Mouse (Mus musculus): Measurements from ENCODE around the gene Smim11. TPM values are rescaled to one million over a fixed set of nuclear protein-coding genes. Genes with fewer than 3 reads are reported as not detected.

Gene Smim11
- total RNA-seq, 4 experiments from 2014 or later: 58.7 to 64.9 (median 60.5) TPM

- DNase-seq (ENCODE audit: low spot score in 2 of 2): peak; percentile 22 to 28
Measured at GRCm38 (mm10) chr16:92319353-92320109, 18.4 kb downstream of the Smim11 start.

DNA sequence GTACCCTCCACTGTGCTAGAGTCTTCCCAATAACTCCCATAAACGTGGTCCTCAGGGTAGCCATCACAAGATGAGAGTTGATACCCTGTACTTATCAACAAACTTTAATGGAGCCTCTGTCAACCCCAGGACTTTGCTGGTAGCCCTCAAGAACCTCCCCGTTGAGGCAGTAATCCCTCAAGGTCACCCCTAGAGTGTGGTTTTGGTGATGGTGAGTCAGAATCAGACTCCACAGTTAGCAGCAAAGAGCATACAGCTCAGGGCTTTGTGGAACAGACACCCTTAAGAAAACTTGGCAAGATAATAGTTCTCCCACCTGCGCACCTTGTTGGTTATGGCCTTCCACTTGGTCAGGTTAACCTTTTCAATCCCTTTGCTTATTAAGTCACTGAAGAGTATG lies 19.3 kb downstream of the Smim11 start:
- DNase-seq (ENCODE audit: low spot score in 2 of 2): no peak

DNA sequence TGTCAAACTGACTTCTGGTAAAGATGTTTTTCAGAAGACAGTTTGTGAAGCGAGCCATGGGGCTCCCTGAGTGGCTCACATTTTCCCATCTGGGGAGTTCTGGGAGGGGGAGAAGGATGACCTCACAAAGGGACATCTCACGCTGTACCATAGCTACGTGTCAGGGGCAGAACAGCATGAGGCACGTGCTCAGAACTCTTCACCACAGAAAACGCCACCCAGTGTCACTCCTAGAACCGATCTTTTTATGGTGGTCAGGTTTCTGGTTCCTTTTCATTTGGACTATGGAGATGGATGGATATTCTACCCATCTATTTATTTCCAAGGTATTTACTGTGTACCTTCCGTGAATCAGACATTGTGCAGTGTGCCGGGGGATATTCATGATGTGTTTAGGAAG lies 20.3 kb downstream of the Smim11 start, which contains the start of gene Fam243:
Fam243 (minus strand) TSS at position 101 of the 400 bp plus-strand sequence.
- DNase-seq (ENCODE audit: low spot score in 2 of 2): no peak

- no peak for DNase-seq (ENCODE audit: low spot score in 2 of 2)
Measured at GRCm38 (mm10) chr16:92324309-92325061, 23.4 kb downstream of the Smim11 start.

- DNase-seq (ENCODE audit: low spot score in 2 of 2): no peak
Measured at GRCm38 (mm10) chr16:92325062-92325406, 23.9 kb downstream of the Smim11 start.

- no peak for DNase-seq (ENCODE audit: low spot score in 2 of 2)
Measured at GRCm38 (mm10) chr16:92327911-92328310, 26.8 kb downstream of the Smim11 start.

DNA sequence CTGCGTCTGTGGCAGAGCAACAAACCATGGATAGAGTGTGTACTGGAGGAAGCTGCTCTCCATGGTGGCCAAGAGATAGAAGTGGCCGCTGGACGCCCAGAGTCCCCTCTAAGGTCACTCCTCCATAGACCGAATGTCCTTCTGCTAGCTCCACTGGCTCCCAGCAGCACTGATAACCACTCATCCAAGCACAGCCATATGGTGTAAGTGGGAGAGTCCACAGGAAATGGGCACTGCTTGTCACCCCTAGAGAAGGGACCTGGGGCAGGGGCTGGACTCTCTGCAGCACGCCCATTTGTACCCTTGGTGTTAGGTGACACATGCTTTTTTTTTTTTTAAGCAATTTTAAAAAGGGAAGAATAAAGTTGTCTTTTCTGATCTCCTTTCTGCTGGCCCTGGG lies 29.9 kb downstream of the Smim11 start:
- DNase-seq (ENCODE audit: low spot score in 2 of 2): no peak

GRCm38 (mm10) chr16:92334600-92334999 lies 33.5 kb downstream of the Smim11 start:
- DNase-seq (ENCODE audit: low spot score in 2 of 2): no peak

- peak; percentile 27 to 53 for DNase-seq (ENCODE audit: low spot score in 2 of 2)
Measured at GRCm38 (mm10) chr16:92336280-92336679, 35.2 kb downstream of the Smim11 start.

DNA sequence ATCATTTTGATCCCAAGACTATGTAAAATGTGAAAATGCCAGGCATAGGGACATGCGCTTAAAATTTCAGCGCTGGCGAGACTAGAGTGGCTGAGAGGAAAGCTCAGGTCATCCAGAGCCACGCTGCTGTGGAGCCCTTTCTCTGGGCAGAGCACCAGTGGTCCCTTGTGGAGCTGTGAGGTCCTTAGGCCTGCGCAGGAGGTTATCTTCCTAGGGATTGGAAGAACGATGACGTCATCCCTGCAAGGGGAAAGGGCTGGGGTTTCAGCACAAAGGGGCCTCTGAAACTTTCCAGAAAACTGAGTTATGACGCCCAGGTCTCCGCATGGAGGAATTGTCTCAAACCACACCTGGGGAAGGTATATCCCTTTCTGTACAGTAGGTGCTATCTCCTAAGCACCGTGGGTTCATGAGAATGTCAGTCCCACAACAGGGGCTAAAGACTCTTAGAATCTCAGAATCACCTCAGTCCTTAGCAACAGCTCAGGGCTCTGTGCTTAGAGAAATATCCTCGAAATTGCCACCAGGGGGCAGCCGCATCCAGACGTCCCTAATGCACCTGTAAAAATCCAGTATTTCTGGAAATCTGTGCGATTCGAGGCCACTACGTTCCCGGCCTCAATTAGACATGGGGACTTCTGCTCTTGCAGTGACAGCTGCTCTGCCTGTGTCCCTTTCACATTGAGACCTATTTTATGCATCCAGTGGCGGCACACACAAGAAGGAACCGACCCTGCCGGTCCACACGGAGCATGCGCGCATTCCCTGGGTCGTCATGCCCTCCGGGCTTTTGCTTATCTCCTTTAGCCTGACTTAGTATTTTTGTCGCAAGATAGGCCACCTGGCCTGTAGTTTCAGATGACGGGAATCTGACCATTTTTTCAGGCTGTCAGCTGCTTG lies 39.8 kb downstream of the Smim11 start:
- peak; percentile 13 to 20 for DNase-seq (ENCODE audit: low spot score in 2 of 2)

DNA sequence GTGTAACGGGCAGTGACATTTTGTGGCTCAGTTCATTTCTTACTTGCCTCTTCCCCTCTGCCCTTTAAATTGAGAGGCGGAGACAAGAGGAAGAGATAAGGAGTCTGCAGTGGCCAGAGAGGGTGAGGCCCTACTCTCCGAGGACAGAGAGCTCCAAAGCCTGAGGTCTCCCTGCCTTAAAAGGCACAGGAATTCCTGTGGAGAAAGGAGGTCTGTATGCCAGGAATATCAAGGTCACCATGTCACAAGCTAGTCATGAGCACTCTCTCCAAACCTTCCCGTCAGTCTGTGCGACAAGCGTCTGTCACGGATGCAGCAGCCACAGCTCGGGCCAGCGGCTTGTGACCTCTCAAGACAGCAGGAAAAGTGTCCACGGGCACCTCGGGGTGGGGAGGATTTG lies 44.1 kb downstream of the Smim11 start:
- DNase-seq (ENCODE audit: low spot score in 2 of 2): no peak

- DNase-seq (ENCODE audit: low spot score in 2 of 2): no peak
Measured at GRCm38 (mm10) chr16:92346297-92346916, 45.3 kb downstream of the Smim11 start.

DNA sequence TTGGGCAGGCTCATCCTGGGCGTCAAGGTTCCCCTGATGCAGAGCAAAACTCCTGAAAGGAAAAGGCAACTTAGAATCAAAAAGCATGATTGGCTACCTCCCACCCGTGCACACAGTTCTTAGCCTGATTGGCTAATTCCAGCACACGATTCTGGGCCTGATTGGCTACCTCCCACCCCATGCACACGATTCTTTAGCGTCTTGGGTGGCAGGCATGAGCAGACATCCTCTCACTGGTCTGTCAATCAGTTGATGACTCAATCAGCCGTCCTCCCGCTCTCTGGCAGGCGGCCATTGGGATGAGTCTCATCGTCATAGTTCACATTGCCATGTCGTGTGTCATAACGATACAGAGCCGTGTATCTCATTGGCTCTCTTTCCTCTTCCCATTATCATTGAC lies 47.9 kb downstream of the Smim11 start:
- no peak for DNase-seq (ENCODE audit: low spot score in 2 of 2)

GRCm38 (mm10) chr16:92353295-92353694 lies 52.2 kb downstream of the Smim11 start:
- no peak for DNase-seq (ENCODE audit: low spot score in 2 of 2)

DNA sequence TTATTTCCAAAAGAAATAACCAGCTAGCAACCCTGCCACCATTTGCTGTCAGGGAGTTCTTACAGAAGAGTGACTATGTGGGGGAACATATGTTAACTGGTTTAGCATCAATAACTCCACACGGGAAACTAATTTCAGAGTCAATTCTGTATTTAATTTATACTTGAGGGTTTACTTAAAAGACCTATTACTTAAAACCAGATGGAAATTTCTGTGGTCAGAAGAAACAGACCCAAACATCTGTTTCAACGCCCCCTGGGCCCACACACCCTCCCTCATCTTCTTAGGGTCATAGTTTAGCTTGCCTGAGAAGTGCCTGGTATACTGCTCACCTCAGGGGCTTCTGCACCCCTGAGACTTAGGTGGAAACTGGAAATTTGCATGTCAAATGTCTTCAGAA lies 52.8 kb downstream of the Smim11 start:
- no peak for DNase-seq (ENCODE audit: low spot score in 2 of 2)

DNA sequence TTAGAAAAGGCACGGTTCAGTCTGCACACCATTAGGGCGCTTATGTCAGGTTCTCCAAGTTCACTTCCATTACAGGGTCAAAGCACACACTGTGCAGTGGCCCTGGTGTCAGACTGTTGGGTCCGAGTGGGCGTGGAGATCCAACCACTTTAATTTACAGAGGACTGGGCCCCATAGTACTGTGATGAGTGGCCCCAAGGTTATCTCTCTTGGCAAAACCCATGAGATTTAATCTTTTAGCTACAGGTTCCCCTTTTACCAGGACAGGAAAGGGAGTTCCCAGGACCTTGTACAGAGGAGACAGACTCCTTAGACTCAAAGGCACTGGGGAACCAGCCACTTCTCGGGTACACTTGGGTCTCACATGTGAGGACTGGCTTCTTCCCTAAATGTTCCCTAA lies 54.3 kb downstream of the Smim11 start:
- DNase-seq (ENCODE audit: low spot score in 2 of 2): no peak

DNA sequence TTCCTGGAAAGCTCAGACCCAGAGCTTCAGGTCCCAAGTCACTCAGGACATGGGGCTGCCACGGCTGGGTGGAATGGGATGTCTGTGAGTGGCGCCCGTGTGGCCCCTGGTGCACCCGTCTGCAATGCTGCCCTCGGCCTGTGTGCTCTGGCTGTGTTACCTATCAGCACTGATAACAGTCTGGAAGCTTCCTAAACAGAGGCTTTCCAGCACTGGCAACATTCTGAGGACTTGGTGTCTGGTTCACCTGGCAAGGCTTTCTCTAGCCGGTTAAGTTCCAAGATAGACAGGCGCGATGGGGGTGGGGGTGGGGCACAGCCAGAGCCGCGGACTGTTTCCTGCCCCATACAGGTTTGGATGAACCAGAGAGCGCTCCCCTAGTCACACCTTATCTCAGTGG lies 54.9 kb downstream of the Smim11 start:
- no peak for DNase-seq (ENCODE audit: low spot score in 2 of 2)

- no peak for DNase-seq (ENCODE audit: low spot score in 2 of 2)
Measured at GRCm38 (mm10) chr16:92357023-92357422, 55.9 kb downstream of the Smim11 start.

- DNase-seq (ENCODE audit: low spot score in 2 of 2): no peak
Measured at GRCm38 (mm10) chr16:92357566-92357965, 56.5 kb downstream of the Smim11 start.

DNA sequence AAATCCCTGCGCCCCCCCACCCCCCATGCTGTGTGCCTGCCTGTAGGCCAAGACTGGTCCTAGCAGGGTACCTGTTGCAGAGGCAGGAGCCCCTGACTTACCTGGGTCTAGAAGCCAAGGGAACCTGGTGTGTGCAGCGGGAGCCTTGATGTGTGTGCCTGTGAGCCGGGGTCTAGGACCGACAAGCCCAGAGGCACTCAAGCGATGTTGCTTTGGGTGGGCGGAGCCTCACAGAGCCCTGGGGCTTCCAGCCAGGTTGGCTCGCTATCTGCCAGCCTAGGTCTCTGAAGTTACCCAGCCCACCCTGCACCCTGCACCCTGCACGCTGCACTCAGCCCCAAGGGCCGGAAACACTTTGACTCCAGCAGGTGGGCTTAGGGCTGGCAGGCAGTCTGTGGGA lies 57.6 kb downstream of the Smim11 start:
- no peak for DNase-seq (ENCODE audit: low spot score in 2 of 2)

DNA sequence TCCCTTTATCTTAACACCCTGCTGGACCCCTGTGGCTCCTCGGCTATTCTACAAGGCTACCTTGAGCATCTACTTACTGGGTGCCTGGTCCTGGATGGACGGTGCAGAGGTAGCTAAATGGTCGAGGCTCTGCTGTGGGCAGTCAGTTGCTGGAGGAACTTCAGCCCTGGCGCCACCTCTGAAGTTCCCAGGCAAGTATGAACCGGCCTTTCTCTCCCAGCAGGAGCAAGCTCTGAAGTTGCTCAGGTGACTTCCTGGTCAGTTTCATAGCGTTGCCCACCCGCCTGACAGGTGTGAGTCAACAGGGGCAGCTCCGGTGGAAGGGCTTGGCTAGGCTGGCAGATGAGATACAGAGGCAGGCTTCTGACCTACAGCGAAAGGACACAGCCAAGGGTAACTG lies 58.1 kb downstream of the Smim11 start, which contains the start of gene Kcne1:
Kcne1 (minus strand) TSS at position 240 of the 400 bp plus-strand sequence.
- DNase-seq (ENCODE audit: low spot score in 2 of 2): no peak

Measured in gastrocnemius, adult 8-10 months (tissue).